ENCODE assay signal across 8 mouse cellular contexts in the genomic region with DNA sequence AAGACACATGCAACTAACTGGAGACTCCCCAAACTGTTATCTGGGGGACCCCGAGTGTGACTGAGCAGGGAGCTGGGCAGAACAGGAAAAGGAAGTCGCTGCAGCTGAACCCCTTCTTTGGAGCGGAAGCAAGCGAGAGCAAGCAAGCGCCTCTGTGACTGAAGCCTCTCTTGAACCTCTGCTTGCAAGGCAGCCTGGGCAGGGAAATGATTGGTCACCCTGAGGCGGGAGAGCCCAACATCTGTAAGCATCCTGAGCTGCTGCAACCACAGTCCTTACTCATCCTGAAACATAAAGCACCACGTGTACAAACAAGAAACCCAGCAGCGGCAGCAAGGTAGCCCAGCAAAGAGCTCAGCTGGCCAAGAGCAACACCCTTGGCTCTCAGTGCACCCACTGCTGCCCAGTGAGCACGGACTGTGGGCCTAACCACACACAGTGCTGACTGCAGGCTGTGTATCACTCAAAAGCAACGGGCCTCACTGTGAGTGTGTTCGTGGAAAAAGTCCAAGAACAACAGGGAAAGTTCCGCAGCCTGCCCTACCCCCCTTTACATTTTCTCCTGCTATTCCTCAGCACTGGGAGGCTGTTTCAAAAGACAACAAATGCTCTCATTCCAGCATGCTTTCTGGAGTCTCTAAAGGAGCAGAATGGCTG.
A peak's percentile ranks its signal among the peaks of the same experiment; 100 is the strongest.
DNase-seq lines count a peak whose midpoint lies in the region; ATAC-seq lines count a peak whose summit lies in the region.

No protein-coding gene starts in this region.

- H3K4me2 ChIP-seq in intestine, embryonic 14.5 days (ENCODE audit: low read length) = no peak overlapping the region
- H3K4me2 ChIP-seq in stomach, embryonic 15.5 days = peak overlapping the region; percentile 11; the same call in 1 of the 2 replicates

- WGBS in intestine, embryonic 14.5 days = 32% methylated on average over 12 of the region's 12 CpGs
- WGBS in stomach, embryonic 15.5 days = 29% methylated on average over 12 of the region's 12 CpGs

- peak; percentile 17 to 18 for DNase-seq in B cell, adult 2 months
- peak; percentile 71 for DNase-seq in Muller cell, postnatal 12 days (ENCODE audit: inconsistent ontology term)
- peak; percentile 61 for DNase-seq in intestine, embryonic 14.5 days (ENCODE audit: low spot score)
- DNase-seq in layer of hippocampus, adult 8-10 months (ENCODE audit: low spot score in 2 of 2) = no peak
- no peak for DNase-seq in layer of hippocampus, adult 18-20 months (ENCODE audit: low spot score in 2 of 2)

- peaks cover 27% of the 10 kb centered on the region for H3K4me1 ChIP-seq in intestine, embryonic 14.5 days (replicated peaks; ENCODE audit: control insufficient read depth, insufficient read depth, low read length)
- H3K4me1 ChIP-seq in stomach, embryonic 15.5 days = peaks cover 22% of the 10 kb centered on the region

- H3K27me3 ChIP-seq in intestine, embryonic 14.5 days (replicated peaks; ENCODE audit: control insufficient read depth, insufficient read depth, low read length) = no peaks in the 10 kb centered on the region
- H3K27me3 ChIP-seq in stomach, embryonic 15.5 days (replicated peaks) = no peaks in the 10 kb centered on the region

- no peak overlapping the region for H3K9ac ChIP-seq in intestine, embryonic 14.5 days (ENCODE audit: low read length)
- no peak overlapping the region for H3K9ac ChIP-seq in stomach, embryonic 15.5 days

- no peaks in the 10 kb centered on the region for H3K9me3 ChIP-seq in intestine, embryonic 14.5 days (ENCODE audit: control insufficient read depth, low read length)
- no peaks in the 10 kb centered on the region for H3K9me3 ChIP-seq in stomach, embryonic 15.5 days

- H3K4me3 ChIP-seq in intestine, embryonic 14.5 days (ENCODE audit: low read depth, low read length) = no peak overlapping the region
- H3K4me3 ChIP-seq in stomach, embryonic 15.5 days (replicated peaks) = no peak overlapping the region

- peak; percentile 63 for ATAC-seq in granulocyte monocyte progenitor cell, adult 5-6 weeks (replicated peaks; ENCODE audit: poor library complexity, severe bottlenecking)
- peak; percentile 30; the same call in 1 of the 2 replicates for ATAC-seq in intestine, embryonic 14.5 days (replicated peaks; ENCODE audit: low FRiP score, low TSS enrichment, low read depth)
- peak; percentile 58 for ATAC-seq in megakaryocyte progenitor cell, adult 5-6 weeks (replicated peaks; ENCODE audit: poor library complexity)
- ATAC-seq in stomach, embryonic 15.5 days (ENCODE audit: insufficient read depth, low FRiP score, low read depth) = peak; percentile 48; the same call in 1 of the 2 replicates

- H3K36me3 ChIP-seq in intestine, embryonic 14.5 days (ENCODE audit: control insufficient read depth, insufficient read depth, low read length) = no peaks in the 10 kb centered on the region
- no peaks in the 10 kb centered on the region; the same call in 1 of the 2 replicates for H3K36me3 ChIP-seq in stomach, embryonic 15.5 days

- H3K27ac ChIP-seq in intestine, embryonic 14.5 days (ENCODE audit: low read depth) = peak overlapping the region; percentile 73
- H3K27ac ChIP-seq in stomach, embryonic 15.5 days = peak overlapping the region; percentile 89

Comparison
In these comparisons a context has a peak if more than half of its experiments do, and no peak if none do; other contexts are left out.
1. DNase-seq: peak in B cell, adult 2 months (2 of 2), Muller cell, postnatal 12 days (single experiment) and intestine, embryonic 14.5 days (single experiment); none in layer of hippocampus, adult 8-10 months (0 of 2) and layer of hippocampus, adult 18-20 months (0 of 2).
2. Peak in every context shown above with its lines, with median percentiles within 50 percentile points of each other: ATAC-seq.